Comparison of ENCODE assay signal across 19 mouse cellular contexts in the genomic region with DNA sequence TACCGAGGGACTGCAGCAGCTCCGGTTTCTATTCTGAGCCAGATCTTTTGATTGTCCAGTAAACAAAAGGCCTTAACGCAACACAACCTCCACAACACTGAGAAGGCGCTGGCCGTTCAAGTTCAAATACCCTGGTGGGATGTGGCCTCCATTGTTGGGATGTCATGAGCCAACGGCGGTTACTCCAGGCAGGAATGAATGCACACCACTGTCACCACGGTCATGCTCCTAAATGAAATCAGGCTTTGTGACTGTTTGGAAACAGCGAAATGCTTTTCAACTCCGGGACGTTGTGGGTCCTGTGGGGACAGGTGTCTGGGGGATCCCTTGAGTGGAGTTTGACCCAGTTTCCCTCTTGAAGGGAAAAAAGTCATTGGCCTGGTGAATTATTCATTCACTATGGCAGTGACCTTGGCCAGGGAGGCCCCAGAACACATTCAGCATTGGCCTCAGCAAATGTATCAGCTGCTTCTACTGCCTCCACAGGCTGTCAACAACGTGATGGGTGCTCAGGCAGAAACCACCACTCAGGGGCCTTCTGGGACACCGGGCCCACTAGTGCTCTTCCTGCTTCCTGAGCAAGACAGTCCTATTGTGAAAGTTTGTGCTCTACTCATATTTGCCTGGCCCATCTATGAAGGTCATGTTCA.
DNase-seq lines count a peak whose midpoint lies in the region; ATAC-seq and TF ChIP-seq lines count a peak whose summit lies in the region.
"Had no signal": no experiment of that assay in that cellular context is flagged by ENCODE, and none has a peak within 500 bp of the region (broad histone marks: within the 10 kb centered on the region; RNA-seq: fewer than 3 reads in every experiment).

No protein-coding gene starts in this region.

- H3K36me3 ChIP-seq in hindbrain, embryonic 10.5 days, result no peaks in the 10 kb centered on the region
- no peaks in the 10 kb centered on the region for H3K36me3 ChIP-seq in hindbrain, postnatal 0 days (ENCODE audit: insufficient read depth, low read length)
- no peaks in the 10 kb centered on the region for H3K36me3 ChIP-seq in hindbrain, embryonic 13.5 days
- H3K36me3 ChIP-seq: embryonic facial prominence, embryonic 10.5 days; hindbrain, embryonic 15.5 days; liver, embryonic 13.5 days; lung, embryonic 15.5 days had no signal

- DNase-seq in hindbrain, embryonic 10.5 days (ENCODE audit: low spot score), result peak; percentile 48
- no peak for DNase-seq in hindbrain, postnatal 0 days (ENCODE audit: low spot score)
- peak; percentile 71 for DNase-seq in kidney, adult 9 months
- no peak for DNase-seq in kidney, adult 18-20 months
- peak; percentile 51 for DNase-seq in retina, embryonic 14.5 days (ENCODE audit: low spot score)
- no peak for DNase-seq in right cerebral cortex, adult 2 months (ENCODE audit: low spot score in 2 of 2)
- DNase-seq: cerebellum, postnatal 14 days; gastrocnemius, adult 2 months; layer of hippocampus, adult 9-11 months; liver, embryonic 13.5 days; lung, postnatal 4 days; thymus, postnatal 25 days had no signal

- H3K27ac ChIP-seq in hindbrain, embryonic 10.5 days, result peak overlapping the region; percentile 56
- no peak overlapping the region for H3K27ac ChIP-seq in hindbrain, postnatal 0 days
- H3K27ac ChIP-seq in hindbrain, embryonic 13.5 days, result 0 out of 2 replicates have a peak overlapping the region, but pooled peaks have one; percentile 0
- H3K27ac ChIP-seq: embryonic facial prominence, embryonic 10.5 days; gastrocnemius, adult 2 months; heart, embryonic 10.5 days; hindbrain, embryonic 15.5 days; limb, embryonic 12.5 days; liver, embryonic 13.5 days; lung, embryonic 15.5 days had no signal

- TF ChIP-seq CTCF in hindbrain, postnatal 0 days (IDR thresholded peaks at IDR 0.05; ENCODE audit: low read depth), result no peak

- 49% methylated on average over 13 of the region's 13 CpGs for WGBS in hindbrain, embryonic 10.5 days
- 34% methylated on average over 13 of the region's 13 CpGs for WGBS in hindbrain, postnatal 0 days
- WGBS in hindbrain, embryonic 13.5 days, result 25% methylated on average over 13 of the region's 13 CpGs

- H3K9ac ChIP-seq in hindbrain, postnatal 0 days (replicated peaks; ENCODE audit: low read length), result no peak overlapping the region
- no peak overlapping the region for H3K9ac ChIP-seq in hindbrain, embryonic 13.5 days
- H3K9ac ChIP-seq: hindbrain, embryonic 15.5 days; limb, embryonic 12.5 days; liver, embryonic 13.5 days; lung, embryonic 15.5 days had no signal

- no peaks in the 10 kb centered on the region for H3K27me3 ChIP-seq in hindbrain, embryonic 10.5 days (ENCODE audit: insufficient read depth, poor library complexity, severe bottlenecking)
- no peaks in the 10 kb centered on the region for H3K27me3 ChIP-seq in hindbrain, postnatal 0 days (ENCODE audit: insufficient read depth, low read length)
- no peaks in the 10 kb centered on the region for H3K27me3 ChIP-seq in hindbrain, embryonic 13.5 days
- H3K27me3 ChIP-seq: hindbrain, embryonic 15.5 days; limb, embryonic 12.5 days; liver, embryonic 13.5 days; lung, embryonic 15.5 days had no signal

- no peak for ATAC-seq in hindbrain, postnatal 0 days
- ATAC-seq in hindbrain, embryonic 13.5 days (ENCODE audit: low FRiP score), result no peak
- ATAC-seq: activated CD4-positive, CD25-positive, alpha-beta regulatory T cell, adult 4 months had no signal

- H3K4me3 ChIP-seq in hindbrain, embryonic 10.5 days, result no peak overlapping the region
- no peak overlapping the region for H3K4me3 ChIP-seq in hindbrain, postnatal 0 days (ENCODE audit: low read length)
- no peak overlapping the region for H3K4me3 ChIP-seq in hindbrain, embryonic 13.5 days
- H3K4me3 ChIP-seq: embryonic facial prominence, embryonic 10.5 days; gastrocnemius, adult 2 months; heart, embryonic 10.5 days; hindbrain, embryonic 15.5 days; limb, embryonic 12.5 days; liver, embryonic 13.5 days; lung, embryonic 15.5 days had no signal

- H3K9me3 ChIP-seq in hindbrain, embryonic 10.5 days, result no peaks in the 10 kb centered on the region
- H3K9me3 ChIP-seq in hindbrain, postnatal 0 days (ENCODE audit: low read length), result no peaks in the 10 kb centered on the region
- no peaks in the 10 kb centered on the region for H3K9me3 ChIP-seq in hindbrain, embryonic 13.5 days
- H3K9me3 ChIP-seq: embryonic facial prominence, embryonic 10.5 days; heart, embryonic 10.5 days; hindbrain, embryonic 15.5 days; limb, embryonic 12.5 days; liver, embryonic 13.5 days; lung, embryonic 15.5 days had no signal

- H3K4me2 ChIP-seq in hindbrain, postnatal 0 days (ENCODE audit: low read depth, low read length), result no peak overlapping the region
- H3K4me2 ChIP-seq in hindbrain, embryonic 13.5 days, result no peak overlapping the region
- H3K4me2 ChIP-seq: hindbrain, embryonic 15.5 days; limb, embryonic 12.5 days; liver, embryonic 13.5 days; lung, embryonic 15.5 days had no signal

- H3K4me1 ChIP-seq in hindbrain, embryonic 10.5 days (replicated peaks), result peaks cover 19% of the 10 kb centered on the region
- no peaks in the 10 kb centered on the region for H3K4me1 ChIP-seq in hindbrain, postnatal 0 days (ENCODE audit: insufficient read depth, low read length)
- H3K4me1 ChIP-seq in hindbrain, embryonic 13.5 days (replicated peaks), result peaks cover 10% of the 10 kb centered on the region
- H3K4me1 ChIP-seq: liver, embryonic 13.5 days; lung, embryonic 15.5 days had no signal

Comparison
In these comparisons a context has a peak if more than half of its experiments do, and no peak if none do; other contexts are left out.
1. DNase-seq: peak in hindbrain, embryonic 10.5 days (single experiment), kidney, adult 9 months (single experiment) and retina, embryonic 14.5 days (single experiment); none in hindbrain, postnatal 0 days (single experiment), kidney, adult 18-20 months (single experiment) and right cerebral cortex, adult 2 months (0 of 2).